Mouse (Mus musculus) T-helper 2 cell (primary cell): ENCODE data around the gene Nup98.

ENCODE experiments used
- in situ Hi-C: fragments of 300-600 bp; cut with MboI, MseI; formaldehyde crosslinking; loops from one replicate; pipeline ENCODE4 v1.15.1; 2025; ENCODE audit warnings: high pct_unique_total_duplicates

Gene Nup98

DNA sequence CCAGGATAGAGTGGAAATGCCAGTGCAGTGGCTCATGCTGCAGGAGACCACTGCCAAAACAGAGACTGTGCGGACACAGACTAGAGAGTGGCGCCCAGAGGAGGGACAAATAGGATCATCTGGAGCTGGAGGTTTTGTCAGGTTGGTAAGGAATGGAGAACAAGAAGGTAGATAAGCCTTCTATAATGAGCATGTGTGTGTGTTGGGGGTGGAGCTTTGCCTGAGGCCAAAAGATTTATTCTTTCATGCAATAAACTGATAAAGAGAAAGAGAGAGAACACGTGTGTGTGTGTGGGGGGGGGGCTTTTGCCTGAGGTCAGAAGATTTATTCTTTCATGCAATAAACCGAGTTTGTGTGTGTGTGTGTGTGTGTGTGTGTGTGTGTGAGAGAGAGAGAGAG, 23.1 kb upstream of the Nup98 start:
- in situ Hi-C loops: no loop called here

DNA sequence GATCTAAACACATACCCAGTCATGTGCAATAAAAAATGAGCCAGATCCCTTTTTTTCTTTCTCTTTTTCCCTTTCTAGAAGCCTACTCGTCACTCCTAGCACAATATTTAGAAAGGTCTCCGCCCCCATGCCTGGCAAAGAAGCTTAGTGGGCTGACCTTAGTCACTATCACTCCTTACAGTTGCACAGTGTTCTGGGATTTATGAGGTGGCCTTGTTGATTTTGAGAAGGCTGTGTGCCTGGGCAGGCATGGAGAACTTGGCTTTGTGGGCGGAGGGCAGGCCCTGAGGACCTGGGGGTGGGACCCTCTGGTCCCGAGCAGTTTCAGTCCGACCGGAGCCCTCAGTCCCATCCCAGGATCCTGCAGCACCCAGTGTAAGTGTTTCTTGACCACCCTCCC, 19.8 kb upstream of the Nup98 start:
- in situ Hi-C loops: no loop called here

DNA sequence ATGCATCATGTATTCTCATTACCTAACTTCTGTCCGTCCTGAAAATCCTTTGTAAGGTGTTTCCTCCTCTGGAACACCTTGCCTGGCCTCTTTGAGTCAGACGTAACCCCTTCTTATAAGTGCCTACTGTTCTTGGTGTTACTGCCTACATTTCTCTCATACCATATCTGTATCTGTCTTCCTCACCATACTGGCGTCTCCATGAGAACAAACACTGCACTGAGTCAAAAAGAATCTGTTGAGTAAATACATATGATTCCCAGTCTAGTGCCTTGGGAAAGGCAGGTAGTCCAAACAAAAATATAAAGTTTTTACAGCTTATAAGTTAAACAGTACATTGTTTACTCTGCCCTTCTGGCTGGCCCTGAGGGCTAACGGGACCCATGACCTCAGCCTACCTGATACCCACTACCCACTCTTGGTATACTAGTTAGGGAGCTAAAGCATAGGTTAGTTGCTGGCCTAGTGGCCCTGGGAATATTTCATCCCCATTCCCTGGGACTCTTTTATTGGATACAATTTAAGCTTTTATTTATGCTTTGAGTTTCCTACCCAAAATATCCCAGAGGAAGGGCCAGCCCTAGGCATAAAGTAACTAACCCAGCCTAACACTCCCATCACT, 18.2 kb upstream of the Nup98 start:
- in situ Hi-C loops: no loop called here

DNA sequence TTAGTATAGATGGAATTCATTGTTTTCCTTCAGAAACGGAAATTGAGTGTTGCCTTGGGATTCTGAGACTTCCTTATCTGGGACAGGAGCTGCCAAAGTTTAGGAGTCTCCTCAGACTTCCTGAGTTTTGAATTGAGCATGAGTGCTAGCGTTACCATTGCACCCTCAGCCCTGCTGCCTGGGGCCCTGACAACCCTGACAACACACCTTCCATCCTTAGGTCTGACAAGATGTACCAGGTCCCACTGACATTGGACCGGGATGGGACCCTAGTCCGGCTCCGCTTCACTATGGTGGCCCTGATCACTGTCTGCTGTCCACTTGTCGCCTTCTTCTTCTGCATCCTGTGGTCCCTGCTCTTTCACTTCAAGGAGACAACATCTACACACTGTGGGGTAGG, 16.1 kb upstream of the Nup98 start:
- in situ Hi-C loops: no loop called here

DNA sequence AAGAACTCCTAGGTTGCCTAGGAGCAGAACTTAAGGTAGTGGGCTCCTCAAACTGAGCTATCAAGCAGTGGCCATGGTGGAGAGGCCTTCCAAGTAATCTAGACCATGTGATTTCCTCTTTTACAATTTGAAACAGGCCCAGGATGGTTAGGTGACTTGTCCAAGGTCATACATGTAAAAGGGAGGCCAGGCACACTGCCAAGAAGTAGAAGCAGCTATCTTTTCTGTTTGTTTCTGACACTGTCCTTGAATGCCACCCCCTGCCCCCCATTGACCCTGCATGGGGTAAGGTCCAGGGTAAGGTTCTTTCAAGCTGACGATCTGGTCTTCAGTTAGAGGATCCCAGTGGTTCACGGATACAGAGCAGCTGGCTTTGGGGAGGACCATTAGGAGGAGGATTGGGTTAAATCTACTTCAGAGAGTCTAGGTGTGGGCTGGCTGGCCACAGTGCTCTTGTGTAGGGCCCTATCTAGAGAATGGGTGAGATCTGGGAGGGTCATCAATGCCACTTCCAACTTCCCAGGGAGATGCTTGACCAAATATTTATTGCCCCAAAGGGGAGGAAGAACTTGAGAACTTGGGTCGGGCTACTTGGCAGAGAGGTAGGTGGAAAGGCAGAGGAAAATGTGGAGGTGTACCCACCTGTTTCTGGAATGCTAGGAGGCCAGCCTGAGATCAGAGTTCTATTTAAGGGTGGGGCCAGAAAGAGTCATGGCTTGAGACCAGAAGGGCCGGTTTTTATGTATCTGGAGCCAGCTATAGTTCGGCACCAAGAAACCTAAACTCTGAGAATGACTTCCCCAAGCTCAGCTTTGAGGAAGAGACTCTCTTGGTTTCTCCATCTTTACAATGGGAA, 14.1 kb upstream of the Nup98 start:
- in situ Hi-C loops: no loop called here

DNA sequence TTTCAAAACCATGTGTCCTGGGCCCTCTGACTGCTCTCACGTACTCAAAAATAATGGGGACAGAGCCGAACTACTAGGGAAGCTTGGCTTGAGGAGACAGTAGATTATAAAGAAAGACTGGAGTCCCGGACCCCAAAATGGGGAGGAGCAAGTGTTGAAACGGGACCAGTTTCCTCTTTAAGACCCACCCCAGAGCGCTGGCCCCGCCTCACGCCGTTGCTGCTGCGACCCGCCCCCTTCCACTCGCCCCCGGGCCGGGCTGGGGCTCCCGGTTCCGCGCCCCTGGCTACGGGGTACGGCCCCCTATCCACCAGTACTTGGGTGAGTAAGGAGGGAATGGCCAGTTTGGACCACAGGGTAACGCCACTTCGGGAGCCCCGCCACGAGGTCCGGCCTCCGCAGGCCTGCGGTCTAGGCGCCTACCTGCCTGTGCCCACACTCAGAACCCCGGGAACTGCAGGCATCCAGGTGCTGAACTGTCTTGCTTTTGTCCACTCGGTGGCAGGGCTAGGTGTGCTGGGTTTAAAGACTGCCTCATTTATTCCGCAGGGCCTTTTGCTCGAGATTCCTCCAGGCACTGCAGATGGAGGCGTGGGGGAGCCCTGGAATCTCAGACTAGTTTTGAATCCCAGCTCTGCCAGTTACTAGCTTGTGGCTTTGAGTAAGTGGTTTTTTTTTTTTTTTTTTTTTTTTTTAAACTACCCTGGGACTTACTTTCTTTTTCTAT, 13.0 kb upstream of the Nup98 start:
- in situ Hi-C loops: no loop called here

DNA sequence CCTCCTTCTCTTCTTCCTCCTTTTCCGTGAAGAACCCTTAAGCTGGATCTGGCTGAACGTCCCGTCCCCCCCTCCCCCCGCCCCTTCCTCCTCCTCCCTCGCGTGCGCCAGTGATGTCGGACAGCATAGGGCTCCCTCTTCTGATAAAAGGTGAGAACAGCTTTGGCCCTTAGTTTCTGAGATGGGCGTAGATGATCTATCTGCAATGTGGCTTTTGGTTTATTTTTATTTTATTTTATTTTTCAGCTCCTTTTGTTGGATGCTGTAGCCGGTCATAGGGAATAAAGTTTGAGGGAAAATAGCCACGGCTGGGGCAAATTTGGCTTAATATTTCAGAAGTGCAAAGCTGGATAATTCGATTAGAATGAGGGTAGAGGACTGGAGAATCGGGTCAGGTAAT, 12.4 kb upstream of the Nup98 start:
- in situ Hi-C loops: no loop called here

DNA sequence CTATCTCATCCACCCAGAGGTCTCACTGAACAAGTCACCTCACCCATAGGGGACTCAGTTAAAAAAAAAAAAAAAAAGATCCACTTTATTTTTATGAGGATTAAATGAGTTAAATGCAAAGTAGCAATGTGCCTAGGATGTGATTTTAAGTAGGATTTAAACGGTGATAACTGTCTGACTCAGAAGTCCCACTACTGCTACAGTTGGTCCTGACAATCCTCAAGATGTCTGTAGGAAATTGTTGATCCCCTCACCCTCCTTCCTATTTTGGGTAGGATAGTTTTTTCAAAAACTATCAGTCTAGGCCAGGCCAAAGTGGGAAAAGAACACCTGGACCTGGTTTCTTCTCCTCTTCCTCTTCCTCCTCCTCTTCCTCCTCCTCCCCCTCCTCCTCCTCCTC, 11.9 kb upstream of the Nup98 start:
- in situ Hi-C loops: no loop called here

DNA sequence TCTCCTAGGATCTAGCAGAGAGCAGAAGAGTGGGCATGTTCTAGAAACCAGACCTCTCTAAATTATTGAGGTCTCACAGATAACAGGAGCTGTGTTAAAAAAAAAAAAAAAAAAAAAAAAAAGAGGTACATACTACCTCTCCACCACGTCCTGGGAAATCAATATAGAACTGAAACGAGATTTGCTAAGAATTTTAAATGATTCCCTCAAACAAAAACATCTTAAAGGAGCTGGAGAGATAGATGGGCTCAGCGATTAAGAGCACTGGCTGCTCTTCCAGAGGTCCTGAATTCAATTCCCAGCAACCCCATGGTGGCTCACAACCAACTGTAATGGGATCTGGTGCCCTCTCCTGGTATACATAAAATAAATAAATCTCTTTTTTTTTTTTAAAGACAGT, 1.1 kb upstream of the Nup98 start:
- in situ Hi-C loops: no loop called here

DNA sequence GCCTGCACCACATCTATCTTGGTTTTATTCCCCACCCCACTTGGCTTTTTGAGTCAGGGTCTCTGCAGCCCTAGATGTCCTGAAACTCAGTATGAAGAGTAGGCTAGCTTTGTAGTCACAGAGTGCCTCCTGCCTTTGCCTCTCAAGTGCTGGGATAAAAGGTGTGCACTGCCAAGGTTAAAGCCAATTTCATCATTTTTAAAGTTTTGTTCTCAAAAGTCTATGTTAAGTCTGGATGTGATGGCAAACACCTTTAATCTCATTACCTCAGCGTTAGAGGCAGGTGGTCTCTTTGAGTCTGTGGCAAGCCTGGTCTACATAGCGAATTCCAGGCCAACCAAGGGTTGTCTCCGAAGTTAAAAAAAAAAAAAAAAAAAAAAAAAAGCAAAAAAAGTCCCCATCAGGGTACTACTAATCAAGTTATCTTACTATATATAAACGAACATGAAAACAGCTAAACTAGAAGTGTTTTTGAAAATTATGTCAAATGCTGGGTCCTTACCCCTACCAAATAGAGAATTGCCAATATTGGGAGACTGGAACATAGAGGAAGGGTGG, 1.1 kb downstream of the Nup98 start:
- in situ Hi-C loops: no loop called here

DNA sequence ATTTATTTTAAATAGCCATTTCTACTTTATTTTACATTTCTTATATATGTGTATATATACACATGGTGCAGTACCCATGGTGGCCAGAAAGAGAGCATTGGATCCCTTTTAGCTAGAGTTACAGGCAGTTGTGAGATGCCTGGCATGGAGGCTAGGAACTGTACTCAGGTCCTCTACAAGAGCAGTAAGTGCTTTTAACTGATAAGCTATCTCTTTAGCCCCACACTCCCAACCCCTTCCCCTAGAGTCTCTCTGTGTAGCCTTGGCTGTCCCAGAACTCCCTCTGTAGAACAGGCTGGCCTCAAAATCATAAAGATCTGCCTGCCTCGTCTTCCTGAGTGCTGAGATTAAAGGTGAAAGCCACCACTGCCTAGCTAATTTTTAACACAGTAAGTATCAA, 4.3 kb downstream of the Nup98 start:
- in situ Hi-C loops: no loop called here

DNA sequence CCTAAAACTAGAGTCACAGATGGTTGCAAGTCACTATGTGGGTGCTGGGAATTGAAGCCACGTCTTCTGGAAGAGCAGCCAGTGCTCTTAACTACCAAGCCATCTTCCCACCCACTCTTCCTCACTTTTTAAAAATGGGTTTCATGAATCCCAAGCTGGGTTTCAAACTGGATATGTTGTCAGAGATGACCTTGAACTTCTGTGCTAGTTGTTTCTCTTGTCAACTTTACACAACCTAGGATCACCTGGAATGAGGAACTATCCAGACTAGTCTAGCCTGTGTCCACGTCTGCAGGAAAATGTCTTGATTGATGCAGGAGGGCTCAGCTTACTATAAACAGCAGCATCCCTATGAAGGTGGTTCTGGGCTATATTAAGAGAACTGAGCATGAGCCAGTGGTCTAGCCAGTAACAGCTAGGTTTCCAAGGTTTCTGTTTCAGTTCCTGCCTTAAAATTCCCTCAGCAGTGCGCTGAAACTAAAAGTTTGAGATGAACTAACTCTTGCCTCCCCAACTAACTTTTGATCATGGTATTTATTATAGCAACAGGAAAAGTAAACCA, 5.6 kb downstream of the Nup98 start:
- in situ Hi-C loops: no loop called here

DNA sequence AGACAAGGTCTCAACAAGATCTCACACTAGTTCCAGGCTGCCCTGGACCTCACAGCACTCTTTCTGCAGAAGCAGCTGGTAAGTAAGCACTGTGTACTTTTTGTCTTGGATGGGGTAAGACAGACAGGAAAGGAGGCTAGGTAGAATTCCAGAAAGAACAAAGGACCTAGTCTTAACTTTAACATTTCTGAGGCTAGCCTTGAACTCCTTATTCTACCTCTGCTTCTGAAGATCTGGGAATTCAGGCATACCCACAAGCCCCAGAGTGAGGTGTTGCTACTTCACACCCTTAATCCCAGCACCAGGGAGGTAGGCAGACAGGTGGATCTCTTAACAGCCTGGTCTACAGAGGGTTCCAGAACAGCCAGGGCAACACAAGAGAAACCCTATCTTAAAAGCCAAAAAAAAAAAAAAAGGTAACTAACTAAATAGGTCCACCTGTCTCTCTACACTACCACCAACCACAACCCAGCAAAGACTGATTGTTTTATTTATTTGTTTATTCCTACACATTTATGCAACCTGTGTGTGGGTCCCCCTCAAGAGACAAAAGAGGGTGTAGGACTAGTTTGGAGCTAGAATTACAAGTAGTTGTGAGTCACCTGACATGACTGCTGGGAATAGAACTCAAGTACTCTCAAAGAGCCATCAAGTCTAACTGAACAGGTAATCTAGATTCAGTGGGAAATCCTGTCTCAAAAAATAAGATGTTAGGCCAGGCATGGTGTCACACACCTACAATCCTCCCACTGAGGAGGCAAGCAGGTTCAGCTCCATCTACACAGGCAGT, 8.8 kb downstream of the Nup98 start:
- in situ Hi-C loops: no loop called here

DNA sequence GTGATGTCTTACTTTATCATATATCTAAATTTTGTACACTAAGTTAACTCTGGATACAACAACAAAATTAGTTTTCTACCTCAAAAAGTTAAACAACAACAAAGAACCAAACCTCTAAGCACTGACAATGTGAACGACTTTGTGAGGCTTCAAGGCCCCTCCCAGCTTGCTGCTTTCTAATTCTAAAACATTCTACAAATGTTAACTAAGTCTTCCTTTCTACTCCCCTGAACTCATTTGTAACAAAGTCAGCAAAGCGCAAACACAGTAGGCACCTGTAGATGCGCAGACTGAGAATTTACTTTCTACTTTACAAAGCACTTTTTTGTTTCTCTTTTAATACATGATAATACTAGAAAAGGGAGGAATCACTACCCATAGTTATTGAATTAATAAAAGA, 9.4 kb downstream of the Nup98 start:
- in situ Hi-C loops: no loop called here

DNA sequence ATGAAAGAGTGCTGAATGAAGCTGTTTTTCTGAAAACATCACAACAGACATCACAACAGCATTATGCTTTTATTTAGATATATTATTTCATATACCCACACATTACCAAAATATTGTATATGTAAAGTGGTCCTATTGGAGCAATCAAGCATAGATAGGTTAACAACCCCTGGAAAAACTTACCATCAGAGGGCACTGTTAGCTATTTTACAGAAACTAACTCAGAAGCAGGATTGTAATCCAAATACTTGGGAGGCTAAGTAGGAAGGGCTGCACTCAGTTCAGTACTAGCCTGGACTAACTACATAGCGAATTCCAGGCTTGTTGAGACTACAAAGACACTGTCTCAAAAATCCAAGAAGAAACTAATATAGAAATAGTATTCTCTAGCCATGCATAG, 17.6 kb downstream of the Nup98 start:
- in situ Hi-C loops: no loop called here

DNA sequence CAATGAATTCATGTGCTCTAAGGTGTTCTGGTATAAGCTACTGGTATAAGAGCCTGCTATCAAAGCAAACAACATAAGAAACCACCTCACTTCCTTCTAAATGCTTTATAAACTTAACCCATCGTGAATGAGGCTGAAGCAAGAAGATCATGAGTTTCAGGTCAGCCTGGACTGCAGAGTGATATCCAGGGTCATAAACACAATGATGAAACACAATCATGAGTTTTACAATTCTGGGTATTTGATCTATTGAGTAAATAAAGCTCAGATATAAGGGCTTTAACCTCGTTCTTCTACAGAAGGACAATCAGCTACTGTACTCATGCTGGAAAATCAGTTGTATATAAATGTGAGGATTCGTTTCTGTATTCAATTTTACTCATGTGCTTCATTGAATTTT, 26.1 kb downstream of the Nup98 start:
- in situ Hi-C loops: loop anchor here (5.0 kb wide), 1 partner anchor 258 kb away; the partner anchor contains the start of gene Rrm1

DNA sequence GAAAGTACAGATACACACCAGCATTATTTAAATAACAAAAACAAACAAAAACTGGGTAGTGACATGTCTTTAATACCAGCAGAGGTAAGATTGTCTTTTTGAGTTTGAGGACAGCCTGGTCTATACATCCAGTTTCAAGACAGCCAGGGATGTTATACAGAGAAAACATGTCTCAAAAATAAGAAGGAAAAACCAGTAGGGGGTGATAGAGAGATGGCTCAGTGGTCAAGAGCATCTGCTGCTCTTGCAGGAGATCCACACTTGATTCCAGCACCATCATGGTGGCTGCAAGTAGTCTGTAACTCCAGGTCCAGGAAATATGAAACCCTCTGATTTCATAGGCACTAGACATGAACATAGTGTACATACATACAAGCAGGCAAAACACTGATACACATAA, 39.7 kb downstream of the Nup98 start:
- in situ Hi-C loops: no loop called here

DNA sequence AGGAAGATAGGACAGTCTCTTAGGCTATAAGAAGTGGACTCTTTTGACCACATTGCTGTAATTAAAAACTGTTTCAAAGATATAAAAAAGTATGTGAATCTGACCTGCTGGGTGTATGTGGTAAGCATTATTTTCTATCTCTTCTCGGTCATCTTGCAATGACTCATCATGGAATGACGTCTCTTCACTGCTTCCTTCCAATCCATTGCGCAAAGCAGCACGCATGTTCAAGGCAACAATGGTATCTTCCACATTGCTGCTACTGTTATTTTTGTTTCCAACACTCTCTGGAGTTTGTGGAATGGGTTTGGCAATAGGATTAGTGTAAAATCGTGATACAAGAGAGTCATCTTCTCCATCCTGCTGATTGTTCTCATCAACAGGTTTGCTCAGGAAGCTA, 56.3 kb downstream of the Nup98 start:
- in situ Hi-C loops: no loop called here

DNA sequence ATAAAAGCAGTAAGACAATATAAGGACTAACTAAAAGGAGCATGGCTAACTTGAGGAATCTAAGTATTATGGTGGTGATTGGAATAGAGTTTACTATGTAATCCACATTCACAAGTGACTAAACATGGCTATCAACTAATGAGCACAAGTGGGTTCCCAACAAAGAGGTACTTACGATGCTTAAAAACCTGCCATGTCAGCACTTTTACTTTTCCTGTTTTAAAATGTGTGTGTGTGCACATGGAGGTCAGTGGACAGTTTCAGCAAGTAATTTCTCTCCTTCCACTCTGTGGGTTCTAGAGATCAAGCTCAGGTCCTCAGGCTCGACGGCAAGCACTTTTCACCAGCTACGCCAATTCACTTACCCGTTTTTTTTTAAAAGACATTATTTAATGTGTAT, 72.1 kb downstream of the Nup98 start:
- in situ Hi-C loops: loop anchor here (25.0 kb wide), 1 partner anchor 324 kb away; no protein-coding TSS in a partner anchor

DNA sequence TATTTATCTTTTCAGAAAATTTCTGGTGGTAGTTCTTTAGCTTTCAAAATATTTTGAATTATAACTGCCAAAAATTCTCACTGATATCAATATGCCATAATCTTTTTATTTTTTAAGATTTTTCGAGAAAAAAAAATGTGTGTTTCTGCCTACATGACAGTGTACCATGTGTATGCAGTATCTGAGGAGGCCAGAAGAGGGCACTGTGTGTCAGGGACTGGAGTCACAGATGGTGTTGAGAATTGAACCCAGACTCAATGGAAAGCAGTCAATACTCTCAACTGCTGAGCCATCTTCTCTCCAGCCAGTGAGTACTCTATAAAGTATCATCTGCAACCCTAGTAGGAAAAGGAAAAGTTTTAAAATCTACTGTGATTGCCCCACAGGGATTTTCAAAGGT, 72.5 kb downstream of the Nup98 start:
- in situ Hi-C loops: loop anchor here (25.0 kb wide), 1 partner anchor 325 kb away; no protein-coding TSS in a partner anchor

DNA sequence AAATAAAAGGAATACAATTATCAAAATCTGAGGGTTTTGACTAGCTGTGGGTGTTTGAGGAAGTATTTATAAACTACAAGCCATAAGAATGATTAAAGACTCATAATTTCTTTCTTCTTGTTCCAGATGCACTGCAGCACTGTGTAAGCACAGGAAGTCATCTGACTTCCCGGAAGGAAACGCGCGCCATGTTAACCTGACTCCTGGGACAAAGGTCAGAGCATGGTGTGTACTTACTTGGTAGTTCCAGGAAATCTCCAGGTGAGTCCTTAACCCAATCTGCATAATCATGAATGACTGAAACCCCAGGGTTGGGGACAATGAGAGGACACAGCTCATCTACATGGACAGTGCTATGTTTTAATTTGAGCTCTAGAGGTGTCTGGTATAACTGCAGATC, 77.6 kb downstream of the Nup98 start:
- in situ Hi-C loops: loop anchor here (25.0 kb wide), 1 partner anchor 330 kb away; no protein-coding TSS in a partner anchor
